Mouse (Mus musculus): ENCODE results near the gene Tspan14. TPM values are rescaled to one million over a fixed set of nuclear protein-coding genes. Genes with fewer than 3 reads are reported as not detected.

Tspan14 gene
- polyA plus RNA-seq, 1 experiment from 2014 or later = 58.6 TPM

DNA sequence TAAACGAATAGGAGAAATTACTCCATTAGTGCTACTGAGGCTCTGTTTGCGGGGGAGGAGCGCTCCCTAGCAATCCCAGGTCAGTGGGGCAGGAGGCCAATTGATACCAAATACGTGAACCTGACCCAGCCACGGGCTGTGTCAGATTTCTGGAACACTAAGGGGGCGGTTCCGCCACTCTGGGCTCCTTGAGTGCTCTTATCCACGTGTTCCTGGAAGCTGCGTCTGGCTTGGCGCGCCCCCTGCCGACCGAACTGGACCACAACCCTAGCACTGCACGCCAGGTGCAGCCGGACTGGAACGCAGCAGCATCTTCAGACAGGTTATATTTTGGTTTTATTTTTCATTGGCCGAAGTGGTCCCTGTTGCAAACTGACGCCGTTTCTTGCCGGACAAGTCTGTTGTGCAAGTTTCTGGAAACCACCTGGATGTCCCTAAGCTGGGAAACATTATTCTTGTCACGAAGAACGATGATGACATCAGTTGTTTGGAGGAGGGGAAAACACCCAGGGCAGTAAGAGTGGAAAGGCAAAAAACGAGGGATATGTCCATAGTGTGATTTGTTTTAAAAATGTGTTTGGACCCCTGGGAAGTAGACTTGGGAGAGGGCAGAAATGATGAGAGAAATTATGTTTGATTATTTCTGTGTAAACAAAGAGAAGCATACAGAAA is 71.9 kb downstream of the Tspan14 start:
- WGBS = 15% methylated on average over 23 of the region's 23 CpGs
- DNase-seq (ENCODE audit: low spot score) = peak; percentile 91
- Histone ChIP-seq H3K9me3 (no peaks in the 10 kb centered on the region), H3K4me3 (peak overlapping the region; percentile 46), H3K36me3 (no peaks in the 10 kb centered on the region), H3K4me1 (peaks cover 21% of the 10 kb centered on the region), H3K27ac (no peak overlapping the region), H3K27me3 (ENCODE audit: insufficient read depth, poor library complexity, severe bottlenecking) (no peaks in the 10 kb centered on the region)

GRCm38 (mm10) chr14:40893884-40894283 is 72.7 kb downstream of the Tspan14 start:
- Histone ChIP-seq H3K4me1 (peaks cover 21% of the 10 kb centered on the region), H3K9me3 (no peaks in the 10 kb centered on the region), H3K27me3 (ENCODE audit: insufficient read depth, poor library complexity, severe bottlenecking) (no peaks in the 10 kb centered on the region), H3K4me3 (0 out of 2 replicates have a peak overlapping the region, but pooled peaks have one; percentile 46), H3K27ac (no peak overlapping the region), H3K36me3 (no peaks in the 10 kb centered on the region)
- 58% methylated on average over 8 of the region's 8 CpGs for WGBS
- DNase-seq (ENCODE audit: low spot score) = no peak

- peaks cover 21% of the 10 kb centered on the region for H3K4me1 ChIP-seq
- no peak for DNase-seq (ENCODE audit: low spot score)
- no peaks in the 10 kb centered on the region for H3K36me3 ChIP-seq
- H3K27ac ChIP-seq = no peak within 1 kb of the TSS; the same call in 1 of the 2 replicates
- H3K27me3 ChIP-seq (ENCODE audit: insufficient read depth, poor library complexity, severe bottlenecking) = no peaks in the 10 kb centered on the region
- no peak within 1 kb of the TSS for H3K4me3 ChIP-seq
- 26% methylated on average over 3 of the region's 3 CpGs for WGBS
- no peaks in the 10 kb centered on the region for H3K9me3 ChIP-seq
Observed at GRCm38 (mm10) chr14:40893196-40893595, 73.4 kb downstream of the Tspan14 start, which contains the start of gene Sh2d4b. TSS of gene Sh2d4b (minus strand) at chr14:40893266.

GRCm38 (mm10) chr14:40892326-40892825 is 74.2 kb downstream of the Tspan14 start:
- H3K27ac ChIP-seq = no peak overlapping the region; the same call in 1 of the 2 replicates
- 70% methylated on average over 7 of the region's 7 CpGs for WGBS
- no peaks in the 10 kb centered on the region for H3K36me3 ChIP-seq
- H3K27me3 ChIP-seq (ENCODE audit: insufficient read depth, poor library complexity, severe bottlenecking) = no peaks in the 10 kb centered on the region
- H3K9me3 ChIP-seq = no peaks in the 10 kb centered on the region
- DNase-seq (ENCODE audit: low spot score) = no peak
- no peak overlapping the region for H3K4me3 ChIP-seq
- peaks cover 21% of the 10 kb centered on the region for H3K4me1 ChIP-seq

GRCm38 (mm10) chr14:40891506-40891905 is 75.1 kb downstream of the Tspan14 start:
- no peak overlapping the region for H3K4me3 ChIP-seq
- no peaks in the 10 kb centered on the region for H3K27me3 ChIP-seq (ENCODE audit: insufficient read depth, poor library complexity, severe bottlenecking)
- 85% methylated on average over 4 of the region's 4 CpGs for WGBS
- H3K36me3 ChIP-seq = no peaks in the 10 kb centered on the region
- no peaks in the 10 kb centered on the region for H3K9me3 ChIP-seq
- DNase-seq (ENCODE audit: low spot score) = no peak
- H3K4me1 ChIP-seq = peaks cover 21% of the 10 kb centered on the region
- H3K27ac ChIP-seq = no peak overlapping the region

GRCm38 (mm10) chr14:40889704-40890103 is 76.9 kb downstream of the Tspan14 start:
- Histone ChIP-seq H3K4me1 (peaks cover 32% of the 10 kb centered on the region), H3K27ac (no peak overlapping the region), H3K27me3 (ENCODE audit: insufficient read depth, poor library complexity, severe bottlenecking) (no peaks in the 10 kb centered on the region), H3K4me3 (no peak overlapping the region), H3K36me3 (no peaks in the 10 kb centered on the region), H3K9me3 (no peaks in the 10 kb centered on the region)
- DNase-seq (ENCODE audit: low spot score) = no peak
- 80% methylated on average over 4 of the region's 4 CpGs for WGBS

DNA sequence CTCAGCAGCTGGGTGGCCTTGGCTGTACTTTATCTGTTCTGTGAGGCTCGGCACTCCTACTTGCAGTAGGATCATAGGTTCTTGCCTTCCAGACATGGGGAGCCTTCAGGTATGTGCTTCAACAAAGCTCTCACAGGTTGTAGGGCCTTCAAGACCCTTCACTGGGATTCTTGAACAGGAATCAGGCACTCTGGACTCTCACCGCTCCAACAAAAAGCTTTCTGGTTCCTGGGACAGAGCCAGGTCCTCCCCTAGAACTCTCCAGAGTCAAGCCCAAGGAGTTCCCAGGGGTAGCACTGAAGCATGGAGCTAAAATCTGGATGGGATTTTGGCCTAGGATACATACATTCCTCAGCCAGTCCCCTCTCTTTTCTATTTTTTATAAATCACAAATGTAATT is 77.4 kb downstream of the Tspan14 start:
- Histone ChIP-seq H3K27me3 (ENCODE audit: insufficient read depth, poor library complexity, severe bottlenecking) (no peaks in the 10 kb centered on the region), H3K9me3 (no peaks in the 10 kb centered on the region), H3K4me3 (no peak overlapping the region), H3K36me3 (no peaks in the 10 kb centered on the region), H3K27ac (no peak overlapping the region), H3K4me1 (peaks cover 31% of the 10 kb centered on the region)
- WGBS = 87% methylated on average over 2 of the region's 2 CpGs
- DNase-seq (ENCODE audit: low spot score) = no peak

DNA sequence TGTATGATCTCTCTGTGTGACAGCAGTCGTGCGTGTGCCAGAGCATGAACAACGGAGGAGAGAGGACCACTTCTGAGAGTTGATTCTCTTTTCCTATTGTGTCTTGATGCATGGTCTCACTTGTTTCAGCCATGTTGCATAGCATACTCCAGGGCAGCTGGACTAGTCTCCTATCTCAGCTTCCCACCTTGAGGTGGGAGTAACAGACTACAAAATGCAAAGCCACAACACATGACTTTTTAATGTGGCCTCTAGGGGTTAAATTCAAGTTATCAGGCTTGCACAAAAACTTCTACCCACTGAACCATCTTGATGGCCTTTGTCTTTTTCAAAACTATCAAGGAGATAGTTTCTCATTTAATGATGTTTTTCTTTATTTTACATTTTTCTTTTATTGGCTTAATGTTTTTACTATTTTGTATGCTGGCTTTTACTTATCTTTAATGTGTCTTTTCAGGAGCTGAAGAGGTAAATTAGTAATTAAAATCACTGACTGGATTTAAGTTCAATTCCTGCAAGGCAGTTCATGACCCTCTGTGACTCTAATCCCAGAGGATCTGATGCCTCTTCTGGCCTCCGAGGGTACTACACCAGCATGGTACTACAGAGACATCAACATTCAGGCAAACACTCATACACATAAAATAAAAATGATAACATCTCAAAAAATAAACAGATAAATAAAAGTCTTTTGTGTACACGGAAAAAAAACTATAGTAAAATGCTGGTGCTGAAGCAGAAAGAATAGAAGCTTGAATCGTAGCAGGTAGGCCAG is 80.0 kb downstream of the Tspan14 start:
- Histone ChIP-seq H3K4me1 (peaks cover 19% of the 10 kb centered on the region), H3K9me3 (no peaks in the 10 kb centered on the region), H3K27me3 (ENCODE audit: insufficient read depth, poor library complexity, severe bottlenecking) (no peaks in the 10 kb centered on the region), H3K4me3 (no peak overlapping the region), H3K36me3 (no peaks in the 10 kb centered on the region), H3K27ac (no peak overlapping the region)
- DNase-seq (ENCODE audit: low spot score) = no peak
- 74% methylated on average over 6 of the region's 6 CpGs for WGBS

DNA sequence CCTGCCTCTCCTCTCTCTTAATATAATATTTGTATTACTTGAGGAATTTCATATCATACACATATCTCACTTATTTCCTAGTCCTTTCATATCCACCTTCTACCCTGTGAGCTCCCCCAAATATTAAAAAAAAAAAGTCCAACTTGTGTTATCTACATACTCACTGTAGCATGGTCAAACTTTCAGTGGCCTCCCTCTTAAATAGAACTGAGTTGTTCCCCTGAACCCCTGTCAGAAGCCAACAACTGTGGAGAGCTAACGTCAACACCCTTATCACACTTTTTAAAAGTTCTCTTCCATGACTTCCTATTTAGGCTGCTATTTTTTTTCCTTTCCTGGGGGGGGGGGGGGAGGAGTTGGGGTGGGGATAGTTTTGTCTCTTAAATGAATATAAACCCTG is 80.9 kb downstream of the Tspan14 start:
- H3K27ac ChIP-seq = peak overlapping the region; percentile 56; the same call in 1 of the 2 replicates
- 6% methylated on average over 1 of the region's 1 CpGs for whole genome bisulfite sequencing

GRCm38 (mm10) chr14:40885225-40885624 is 81.4 kb downstream of the Tspan14 start:
- Histone ChIP-seq H3K4me3 (peak overlapping the region; percentile 27; the same call in 1 of the 2 replicates), H3K27ac (peak overlapping the region; percentile 56), H3K27me3 (ENCODE audit: insufficient read depth, poor library complexity, severe bottlenecking) (no peaks in the 10 kb centered on the region), H3K4me1 (peaks cover 19% of the 10 kb centered on the region), H3K9me3 (no peaks in the 10 kb centered on the region), H3K36me3 (no peaks in the 10 kb centered on the region)
- DNase-seq (ENCODE audit: low spot score) = no peak
- WGBS = 6% methylated on average over 4 of the region's 4 CpGs

More for the DNA sequence above, 80.9 kb downstream of the Tspan14 start:
- DNase-seq (ENCODE audit: low spot score) = no peak
- Histone ChIP-seq H3K27me3 (ENCODE audit: insufficient read depth, poor library complexity, severe bottlenecking) (no peaks in the 10 kb centered on the region), H3K4me3 (no peak overlapping the region), H3K4me1 (peaks cover 19% of the 10 kb centered on the region), H3K9me3 (no peaks in the 10 kb centered on the region), H3K36me3 (no peaks in the 10 kb centered on the region)

DNA sequence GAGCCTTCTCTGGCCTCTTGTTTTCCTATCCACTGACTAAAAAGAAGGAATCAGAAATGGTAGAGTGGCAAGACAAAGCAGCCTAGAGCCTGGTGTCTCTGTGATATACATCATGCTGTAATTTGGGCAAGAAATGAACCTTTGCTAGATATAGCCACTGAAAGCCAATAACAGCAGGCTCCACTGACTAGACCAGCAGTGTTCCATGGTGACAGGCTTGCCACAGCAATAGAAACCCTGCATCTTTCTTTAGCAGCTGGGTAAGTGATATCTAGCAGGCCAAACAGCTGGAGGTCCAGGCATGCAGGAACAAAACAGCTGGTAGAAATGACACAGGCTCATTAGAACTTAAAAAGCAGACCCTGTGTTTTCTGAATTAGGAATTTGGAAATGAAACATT is 92.0 kb downstream of the Tspan14 start:
- Histone ChIP-seq H3K27me3 (ENCODE audit: insufficient read depth, poor library complexity, severe bottlenecking) (no peaks in the 10 kb centered on the region), H3K36me3 (no peaks in the 10 kb centered on the region), H3K4me1 (no peaks in the 10 kb centered on the region), H3K4me3 (no peak overlapping the region), H3K27ac (no peak overlapping the region), H3K9me3 (no peaks in the 10 kb centered on the region)
- DNase-seq (ENCODE audit: low spot score) = no peak

GRCm38 (mm10) chr14:40873961-40874360 is 92.6 kb downstream of the Tspan14 start:
- Histone ChIP-seq H3K27ac (no peak overlapping the region), H3K27me3 (ENCODE audit: insufficient read depth, poor library complexity, severe bottlenecking) (no peaks in the 10 kb centered on the region), H3K9me3 (no peaks in the 10 kb centered on the region), H3K4me1 (no peaks in the 10 kb centered on the region), H3K4me3 (no peak overlapping the region), H3K36me3 (no peaks in the 10 kb centered on the region)
- 72% methylated on average over 5 of the region's 5 CpGs for WGBS
- no peak for DNase-seq (ENCODE audit: low spot score)

GRCm38 (mm10) chr14:40870598-40870997 is 96.0 kb downstream of the Tspan14 start:
- WGBS = 64% methylated on average over 3 of the region's 3 CpGs
- H3K27ac ChIP-seq = no peak overlapping the region
- DNase-seq (ENCODE audit: low spot score) = no peak
- no peaks in the 10 kb centered on the region for H3K36me3 ChIP-seq
- no peak overlapping the region for H3K4me3 ChIP-seq
- no peaks in the 10 kb centered on the region for H3K4me1 ChIP-seq
- no peaks in the 10 kb centered on the region for H3K9me3 ChIP-seq
- H3K27me3 ChIP-seq (ENCODE audit: insufficient read depth, poor library complexity, severe bottlenecking) = no peaks in the 10 kb centered on the region

All from heart, embryonic 10.5 days (tissue).